Mouse (Mus musculus) heart, postnatal 0 days (tissue): ENCODE measurements at regions not wholly inside any gene's neighbourhood (a gene's known extent, or its start where the extent isn't known, plus 50 kb on each side); places are given as distances from the start of the nearest gene placed in this dataset.

Experiments used
- ATAC-seq: fragments of 200-750 bp; cut with Nextera tagmentation; 2 replicates; pipeline ENCODE4 v1.8.0; 2017; ENCODE audit warnings: low read depth, moderate number of reproducible peaks, moderate library complexity; ENCODE audit not compliant: insufficient read depth
- DNase-seq: peaks from one replicate; pipeline ENCODE4 v3.0.0-alpha.2; 2016; ENCODE audit warnings: low spot score
- H3K27ac ChIP-seq: fragments of 300-500 bp; sonication (generic); 2 replicates; pipeline ENCODE4 v1.5.1; 2014; ENCODE audit warnings: low read depth, mild to moderate bottlenecking
- H3K27me3 ChIP-seq: fragments of 300-500 bp; sonication (generic); 2 replicates; pipeline ENCODE4 v1.6.1; 2014; ENCODE audit warnings: low read length, mixed read lengths; ENCODE audit not compliant: control insufficient read depth, insufficient read depth
- H3K36me3 ChIP-seq: fragments of 300-500 bp; sonication (generic); replicated peaks from 2 replicates; pipeline ENCODE4 v1.6.1; 2014; ENCODE audit warnings: low read length, mixed read lengths; ENCODE audit not compliant: control insufficient read depth, insufficient read depth
- H3K4me1 ChIP-seq: fragments of 300-500 bp; sonication (generic); 2 replicates; pipeline ENCODE4 v1.6.1; 2014; ENCODE audit warnings: antibody characterized with exemption; ENCODE audit not compliant: control insufficient read depth, insufficient read depth
- H3K4me2 ChIP-seq: fragments of 300-500 bp; sonication (generic); 2 replicates; pipeline ENCODE4 v1.6.1; 2014; ENCODE audit warnings: low read depth, mild to moderate bottlenecking, low read length, moderate library complexity
- H3K4me3 ChIP-seq: fragments of 300-500 bp; sonication (generic); 2 replicates; pipeline ENCODE4 v1.5.1; 2014; ENCODE audit warnings: low read depth, low read length
- H3K9ac ChIP-seq: fragments of 300-500 bp; sonication (generic); replicated peaks from 2 replicates; pipeline ENCODE4 v1.6.1; 2014; ENCODE audit warnings: low read depth, low read length, mixed read lengths
- H3K9me3 ChIP-seq: fragments of 300-500 bp; sonication (generic); replicated peaks from 2 replicates; pipeline ENCODE4 v1.6.1; 2016; ENCODE audit warnings: low read length; ENCODE audit not compliant: control insufficient read depth
- CTCF ChIP-seq: IDR thresholded peaks from 2 replicates; pipeline ENCODE4 v1.5.1; 2016; ENCODE audit warnings: antibody characterized with exemption, control low read depth, low read depth
- EP300 ChIP-seq: IDR thresholded peaks from 2 replicates; pipeline ENCODE4 v1.6.1; 2016; ENCODE audit warnings: antibody characterized with exemption, low read depth
- WGBS: fragments of 180-500 bp; shearing (Covaris S2); extraction: QIAGEN DNeasy Blood & Tissue Kit; methylation state at CpG from one replicate; pipeline ENCODE4 v1.1.7; 2014; 5-methylcytosine and 5-hydroxymethylcytosine counted together

GRCm38 (mm10) chr15:62195440-62195839 lies 1272.6 kb upstream of the A1bg start:
- no peak overlapping the region for H3K4me2 ChIP-seq
- DNase-seq (no peak), ATAC-seq (no peak)
- no peaks in the 10 kb centered on the region for H3K9me3 ChIP-seq
- H3K27ac ChIP-seq, result no peak overlapping the region
- H3K4me1 ChIP-seq, result peaks cover 5% of the 10 kb centered on the region
- no peak overlapping the region for H3K9ac ChIP-seq
- 41% methylated on average over 5 of the region's 5 CpGs for WGBS
- no peak overlapping the region for H3K4me3 ChIP-seq
- H3K36me3 ChIP-seq, result no peaks in the 10 kb centered on the region
- no peak for TF ChIP-seq EP300
- no peak for TF ChIP-seq CTCF
- H3K27me3 ChIP-seq, result no peaks in the 10 kb centered on the region

GRCm38 (mm10) chr15:62192706-62193105 lies 1269.9 kb upstream of the A1bg start:
- TF ChIP-seq EP300 (no peak), CTCF (no peak)
- ATAC-seq, result no peak

GRCm38 (mm10) chr15:62191641-62192040 lies 1268.8 kb upstream of the A1bg start:
- ATAC-seq (no peak), DNase-seq (no peak)
- H3K4me2 ChIP-seq, result no peak overlapping the region
- H3K27me3 ChIP-seq, result no peaks in the 10 kb centered on the region
- no peaks in the 10 kb centered on the region for H3K36me3 ChIP-seq
- 93% methylated on average over 1 of the region's 1 CpGs for WGBS
- TF ChIP-seq EP300 (no peak), CTCF (no peak)
- H3K27ac ChIP-seq, result no peak overlapping the region
- no peak overlapping the region for H3K4me3 ChIP-seq
- H3K4me1 ChIP-seq, result peaks cover 5% of the 10 kb centered on the region
- H3K9ac ChIP-seq, result no peak overlapping the region
- no peaks in the 10 kb centered on the region for H3K9me3 ChIP-seq

More at GRCm38 (mm10) chr15:62192706-62193105, 1269.9 kb upstream of the A1bg start:
- WGBS, result 74% methylated on average over 1 of the region's 1 CpGs
- Histone ChIP-seq H3K9ac (no peak overlapping the region), H3K27ac (no peak overlapping the region), H3K27me3 (no peaks in the 10 kb centered on the region), H3K9me3 (no peaks in the 10 kb centered on the region), H3K4me3 (no peak overlapping the region), H3K4me2 (no peak overlapping the region), H3K36me3 (no peaks in the 10 kb centered on the region), H3K4me1 (peaks cover 5% of the 10 kb centered on the region)
- DNase-seq, result no peak

- no peak overlapping the region for H3K4me3 ChIP-seq
- TF ChIP-seq EP300, result no peak
- H3K36me3 ChIP-seq, result no peaks in the 10 kb centered on the region
- no peaks in the 10 kb centered on the region for H3K27me3 ChIP-seq
- no peak overlapping the region for H3K9ac ChIP-seq
- H3K4me1 ChIP-seq, result peaks cover 5% of the 10 kb centered on the region
- no peak overlapping the region for H3K4me2 ChIP-seq
- ATAC-seq, result no peak
- H3K9me3 ChIP-seq, result no peaks in the 10 kb centered on the region
- no peak overlapping the region for H3K27ac ChIP-seq
- WGBS, result 85% methylated on average over 5 of the region's 5 CpGs
- DNase-seq, result no peak
These were observed 1268.3 kb upstream of the A1bg start for GRCm38 (mm10) chr15:62190977-62191614.

- no peak for TF ChIP-seq CTCF
- no peaks in the 10 kb centered on the region for H3K9me3 ChIP-seq
- no peaks in the 10 kb centered on the region for H3K27me3 ChIP-seq
- no peak overlapping the region for H3K4me2 ChIP-seq
- H3K36me3 ChIP-seq, result no peaks in the 10 kb centered on the region
- H3K4me1 ChIP-seq, result peaks cover 1% of the 10 kb centered on the region
- DNase-seq (no peak), ATAC-seq (no peak)
- 83% methylated on average over 5 of the region's 5 CpGs for WGBS
- no peak overlapping the region for H3K4me3 ChIP-seq
- H3K9ac ChIP-seq, result no peak overlapping the region
- H3K27ac ChIP-seq, result no peak overlapping the region
These were observed 1267.6 kb upstream of the A1bg start for GRCm38 (mm10) chr15:62190224-62190910.
